Mouse (Mus musculus) embryonic facial prominence, embryonic 14.5 days (tissue): ENCODE results near the gene Rxrb. TPM values are rescaled to one million over a fixed set of nuclear protein-coding genes. Genes with fewer than 3 reads are reported as not detected.

Experiments used
- ATAC-seq: fragments of 200-750 bp; cut with Nextera tagmentation; 2 replicates; pipeline ENCODE4 v1.8.0; 2017; ENCODE audit warnings: low read depth, moderate number of reproducible peaks, moderate TSS enrichment
- DNase-seq: peaks from one replicate; pipeline ENCODE4 v3.0.0-alpha.2; 2015; ENCODE audit warnings: low spot score
- H3K27ac ChIP-seq: fragments of 300-500 bp; sonication (generic); replicated peaks from 2 replicates; pipeline ENCODE4 v1.5.1; 2014; ENCODE audit warnings: low read depth, mild to moderate bottlenecking, low read length, moderate library complexity
- H3K27me3 ChIP-seq: fragments of 300-500 bp; sonication (generic); replicated peaks from 2 replicates; pipeline ENCODE4 v1.6.1; 2014; ENCODE audit warnings: low read length; ENCODE audit not compliant: control insufficient read depth, insufficient read depth
- H3K36me3 ChIP-seq: fragments of 300-500 bp; sonication (generic); 2 replicates; pipeline ENCODE4 v1.6.1; 2014; ENCODE audit warnings: low read length, mixed read lengths; ENCODE audit not compliant: control insufficient read depth, insufficient read depth
- H3K4me1 ChIP-seq: fragments of 300-500 bp; sonication (generic); 2 replicates; pipeline ENCODE4 v1.6.1; 2014; ENCODE audit warnings: antibody characterized with exemption, low read length; ENCODE audit not compliant: control insufficient read depth, insufficient read depth
- H3K4me2 ChIP-seq: fragments of 300-500 bp; sonication (generic); 2 replicates; pipeline ENCODE4 v1.6.1; 2014; ENCODE audit warnings: low read depth, mild to moderate bottlenecking, low read length, moderate library complexity, mixed read lengths
- H3K4me3 ChIP-seq: fragments of 300-500 bp; sonication (generic); 2 replicates; pipeline ENCODE4 v1.5.1; 2014; ENCODE audit warnings: low read depth, mild to moderate bottlenecking, low read length
- H3K9ac ChIP-seq: fragments of 300-500 bp; sonication (generic); 2 replicates; pipeline ENCODE4 v1.6.1; 2014; ENCODE audit warnings: low read depth, mild to moderate bottlenecking, low read length, moderate library complexity, mixed read lengths
- H3K9me3 ChIP-seq: fragments of 300-500 bp; sonication (generic); 2 replicates; pipeline ENCODE4 v1.6.1; 2016; ENCODE audit warnings: low read length; ENCODE audit not compliant: control insufficient read depth
- WGBS: fragments of 180-500 bp; shearing (Covaris S2); extraction: QIAGEN DNeasy Blood & Tissue Kit; methylation state at CpG from one replicate; pipeline ENCODE4 v1.1.7; 2014; 5-methylcytosine and 5-hydroxymethylcytosine counted together
- polyA plus RNA-seq: library from polyadenylated mRNA; unstranded; fragments of >200 nt; fragmentation: Nextera tagmentation; extraction: Ambion mirVana; gene quantifications from 2 replicates; pipeline ENCODE4 v1.2.1, GENCODE M21; 2014

The Rxrb gene
- polyA plus RNA-seq, 1 experiment from 2014 or later, result 26.0 TPM

DNA sequence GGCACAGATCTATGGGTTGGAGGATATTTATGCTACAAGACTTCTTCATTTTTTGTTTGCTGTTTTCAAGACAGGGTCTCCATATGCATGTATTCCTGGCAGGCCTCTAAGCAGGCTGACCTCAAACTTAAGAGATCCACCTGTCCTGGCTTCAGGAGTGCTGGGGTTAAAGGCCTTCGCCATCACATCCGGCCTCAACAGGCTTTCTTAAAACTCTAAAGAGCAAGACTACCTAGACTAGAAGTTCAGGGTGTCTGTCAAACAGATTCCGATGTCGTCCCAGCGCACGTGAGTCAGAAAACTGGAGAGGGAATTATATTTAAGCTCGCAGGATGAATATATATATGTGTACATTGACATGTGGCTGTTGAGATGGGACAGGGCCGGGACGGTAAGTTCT is 7.9 kb upstream of the Rxrb start:
- Histone ChIP-seq H3K27ac (peak overlapping the region; percentile 91; the same call in 1 of the 2 replicates), H3K9me3 (0 out of 2 replicates have a peak, but pooled peaks cover 9% of the 10 kb centered on the region), H3K4me3 (peak overlapping the region; percentile 91), H3K36me3 (peaks cover 36% of the 10 kb centered on the region), H3K4me2 (peak overlapping the region; percentile 97), H3K9ac (peak overlapping the region; percentile 92), H3K4me1 (peaks cover 32% of the 10 kb centered on the region), H3K27me3 (no peaks in the 10 kb centered on the region)
- DNase-seq, result no peak
- WGBS, result 72% methylated on average over 9 of the region's 9 CpGs
- no peak for ATAC-seq

DNA sequence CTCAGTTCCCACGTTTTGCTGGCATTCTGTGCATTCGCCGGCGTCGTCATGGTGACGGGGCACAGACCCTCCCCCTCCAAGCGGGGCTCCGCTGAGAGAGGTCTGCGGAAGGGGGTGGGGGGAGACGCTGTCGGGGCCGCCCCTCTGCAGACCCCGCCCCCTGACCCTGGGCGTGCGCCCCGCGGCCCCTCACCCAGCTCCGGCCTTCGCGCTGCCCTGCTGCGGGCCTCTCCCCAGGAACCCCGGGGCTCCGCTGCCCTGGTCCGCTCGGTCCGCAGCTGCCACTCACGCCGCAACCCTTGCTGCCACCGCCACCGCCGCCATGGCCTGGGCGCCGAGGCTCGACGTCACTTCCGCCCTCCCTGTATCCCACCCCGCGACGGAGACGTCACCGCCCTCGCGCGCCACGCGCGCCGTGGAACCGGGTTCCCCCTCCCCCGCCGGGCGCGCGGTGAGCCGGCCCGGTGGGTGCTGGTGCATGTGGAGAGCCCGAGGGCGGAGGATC is 7.2 kb upstream of the Rxrb start, which contains the start of gene Ring1:
Ring1 (minus strand) TSS at position 364 of the 505 bp plus-strand sequence.
- ATAC-seq (peak; percentile 73), DNase-seq (peak; percentile 92)
- Histone ChIP-seq H3K4me2 (peak within 1 kb of the TSS; percentile 97), H3K4me1 (peaks cover 32% of the 10 kb centered on the region), H3K9me3 (0 out of 2 replicates have a peak, but pooled peaks cover 5% of the 10 kb centered on the region), H3K36me3 (peaks cover 43% of the 10 kb centered on the region), H3K4me3 (peak within 1 kb of the TSS; percentile 91), H3K27me3 (no peaks in the 10 kb centered on the region), H3K9ac (peak within 1 kb of the TSS; percentile 92), H3K27ac (peak within 1 kb of the TSS; percentile 91)
- 0% methylated on average over 10 of the region's 58 CpGs for WGBS

DNA sequence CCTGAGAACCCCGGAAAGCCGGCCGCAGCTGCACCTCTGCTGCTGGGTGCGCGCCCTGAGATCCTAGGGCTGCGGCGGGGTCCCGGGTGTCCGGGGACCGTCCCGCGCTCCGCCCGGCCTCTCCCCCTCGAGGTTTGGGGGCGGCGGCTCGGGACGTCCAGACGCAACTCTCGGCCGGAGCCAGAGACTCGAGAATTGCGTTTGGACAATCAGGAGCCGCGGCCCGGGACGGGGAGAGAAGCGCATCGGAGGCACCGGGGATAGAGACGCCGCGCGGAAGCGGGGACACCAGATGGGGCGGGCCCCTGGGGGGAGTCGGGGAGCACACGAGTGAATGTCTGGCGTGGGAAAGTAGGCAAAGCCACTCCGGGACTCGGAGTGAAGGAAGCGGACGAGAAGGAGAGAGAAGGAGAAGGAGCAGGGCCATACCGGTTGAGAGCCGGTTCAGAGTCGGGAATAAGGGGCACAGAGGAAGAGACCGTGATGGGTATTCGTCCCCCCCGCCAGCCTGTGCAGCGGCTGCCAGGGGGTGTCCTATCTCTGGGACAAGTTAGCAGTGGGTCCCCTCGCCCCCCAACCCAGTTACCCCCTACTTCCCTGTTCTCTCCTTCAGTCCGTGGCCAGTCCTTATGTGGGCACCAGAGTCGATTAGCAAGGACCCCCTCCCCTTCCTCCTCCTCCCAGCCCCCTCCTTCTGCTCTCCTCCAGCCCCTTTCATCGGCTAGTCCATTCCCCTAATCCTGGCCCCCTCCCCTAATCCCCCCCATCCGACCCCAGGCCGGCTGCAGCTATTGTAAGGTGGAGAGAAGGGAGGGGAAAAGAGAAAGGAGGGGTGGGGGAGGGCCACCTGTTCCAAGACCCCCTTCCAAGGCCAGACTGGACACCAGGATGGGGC is 6.5 kb upstream of the Rxrb start:
- H3K9ac ChIP-seq, result peak overlapping the region; percentile 92
- WGBS, result under 1% methylated on average over 47 of the region's 57 CpGs
- H3K27ac ChIP-seq, result peak overlapping the region; percentile 91
- H3K4me3 ChIP-seq, result peak overlapping the region; percentile 91
- DNase-seq (no peak), ATAC-seq (peak; percentile 0; the same call in 1 of the 2 replicates)
- H3K9me3 ChIP-seq, result no peaks in the 10 kb centered on the region
- H3K4me1 ChIP-seq, result peaks cover 39% of the 10 kb centered on the region
- peak overlapping the region; percentile 97 for H3K4me2 ChIP-seq
- H3K36me3 ChIP-seq, result peaks cover 50% of the 10 kb centered on the region
- H3K27me3 ChIP-seq, result no peaks in the 10 kb centered on the region

DNA sequence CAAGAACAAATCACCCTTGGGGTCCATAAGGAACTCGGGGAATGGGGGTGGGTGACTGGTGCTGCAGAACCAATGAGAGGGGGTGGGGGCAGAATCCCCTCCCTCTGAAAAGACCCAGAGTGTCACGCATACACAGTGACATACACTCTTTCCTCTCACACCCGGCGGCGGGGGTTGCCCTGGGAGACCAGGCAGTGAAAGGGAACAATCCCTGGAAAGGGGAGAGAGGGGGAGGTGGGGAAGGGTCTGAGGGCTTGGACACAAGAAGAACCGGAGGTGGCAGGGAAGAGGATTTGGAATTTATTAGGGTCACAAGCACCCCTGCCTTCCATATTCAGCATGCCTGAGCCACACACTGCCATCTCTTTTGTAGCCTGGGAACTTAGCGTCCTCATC is 5.9 kb upstream of the Rxrb start:
- H3K4me1 ChIP-seq, result peaks cover 42% of the 10 kb centered on the region
- H3K27me3 ChIP-seq, result no peaks in the 10 kb centered on the region
- H3K9me3 ChIP-seq, result no peaks in the 10 kb centered on the region
- ATAC-seq (no peak), DNase-seq (no peak)
- peak overlapping the region; percentile 91 for H3K4me3 ChIP-seq
- H3K27ac ChIP-seq, result no peak overlapping the region
- H3K9ac ChIP-seq, result peak overlapping the region; percentile 92
- peaks cover 46% of the 10 kb centered on the region for H3K36me3 ChIP-seq
- H3K4me2 ChIP-seq, result peak overlapping the region; percentile 97
- 6% methylated on average over 5 of the region's 7 CpGs for WGBS

DNA sequence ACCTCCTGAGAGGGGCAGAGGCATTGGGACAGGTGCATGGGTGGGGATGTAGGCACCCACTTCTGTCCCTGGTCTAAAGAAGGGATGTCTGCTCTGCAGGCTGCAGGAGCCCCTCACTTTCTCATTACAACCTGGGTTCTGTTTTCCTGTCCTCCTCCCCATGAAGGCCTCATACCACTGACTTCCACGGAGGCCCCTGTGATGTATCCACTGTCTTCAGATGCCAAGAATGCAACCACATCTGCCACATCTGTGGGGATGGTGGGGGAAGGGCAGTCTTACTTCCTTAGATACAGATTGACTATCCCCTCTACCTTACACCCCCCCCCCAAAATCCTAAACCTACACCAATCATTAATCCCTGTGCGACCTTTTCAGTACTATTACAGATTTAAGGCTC is 5.4 kb upstream of the Rxrb start:
- peaks cover 42% of the 10 kb centered on the region for H3K4me1 ChIP-seq
- no peaks in the 10 kb centered on the region for H3K9me3 ChIP-seq
- peak overlapping the region; percentile 91; the same call in 1 of the 2 replicates for H3K4me3 ChIP-seq
- H3K4me2 ChIP-seq, result peak overlapping the region; percentile 97
- H3K36me3 ChIP-seq, result peaks cover 42% of the 10 kb centered on the region
- H3K27me3 ChIP-seq, result no peaks in the 10 kb centered on the region
- H3K9ac ChIP-seq, result no peak overlapping the region
- ATAC-seq (no peak), DNase-seq (no peak)
- WGBS, result 29% methylated on average over 2 of the region's 2 CpGs
- H3K27ac ChIP-seq, result no peak overlapping the region

DNA sequence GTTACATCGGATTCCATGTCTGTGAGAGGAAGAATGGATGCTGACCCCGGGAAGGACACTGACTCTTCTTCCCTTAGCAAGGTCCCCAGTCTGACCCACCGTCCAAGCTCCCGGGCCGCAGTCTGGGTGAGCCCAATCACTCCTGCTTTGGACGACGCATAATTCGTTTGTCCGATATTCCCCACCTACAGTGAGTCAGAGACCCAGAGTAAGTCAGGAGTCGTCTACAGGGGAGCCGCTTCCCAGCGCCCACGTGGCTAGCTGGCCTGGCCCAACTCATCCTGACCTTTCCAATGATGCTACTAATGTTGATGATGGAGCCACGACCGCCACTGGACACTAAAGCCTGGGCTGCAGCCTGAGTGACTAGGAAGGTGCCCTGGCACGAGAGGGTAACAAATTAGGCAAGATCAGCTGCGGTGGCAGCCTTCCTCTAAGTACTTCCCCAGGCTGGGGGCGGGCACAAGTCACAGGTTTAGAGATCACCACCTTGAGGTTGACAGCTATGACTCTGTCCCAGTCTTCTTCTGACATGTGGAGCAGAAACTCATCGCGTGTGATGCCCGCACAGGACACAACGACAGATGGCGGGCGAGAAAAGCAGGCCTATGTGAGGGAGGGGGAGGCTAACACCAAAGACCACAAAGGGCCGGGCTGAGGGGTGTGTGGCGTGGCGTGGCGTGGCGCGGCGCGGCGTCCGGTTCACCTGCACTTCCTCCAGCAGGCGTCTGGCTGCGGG is 4.5 kb upstream of the Rxrb start:
- 14% methylated on average over 26 of the region's 36 CpGs for WGBS
- peak overlapping the region; percentile 69 for H3K27ac ChIP-seq
- DNase-seq (no peak), ATAC-seq (no peak)
- H3K27me3 ChIP-seq, result no peaks in the 10 kb centered on the region
- peaks cover 42% of the 10 kb centered on the region for H3K4me1 ChIP-seq
- H3K9me3 ChIP-seq, result no peaks in the 10 kb centered on the region
- H3K4me3 ChIP-seq, result peak overlapping the region; percentile 62
- H3K9ac ChIP-seq, result peak overlapping the region; percentile 68
- peaks cover 33% of the 10 kb centered on the region for H3K36me3 ChIP-seq
- peak overlapping the region; percentile 97 for H3K4me2 ChIP-seq

DNA sequence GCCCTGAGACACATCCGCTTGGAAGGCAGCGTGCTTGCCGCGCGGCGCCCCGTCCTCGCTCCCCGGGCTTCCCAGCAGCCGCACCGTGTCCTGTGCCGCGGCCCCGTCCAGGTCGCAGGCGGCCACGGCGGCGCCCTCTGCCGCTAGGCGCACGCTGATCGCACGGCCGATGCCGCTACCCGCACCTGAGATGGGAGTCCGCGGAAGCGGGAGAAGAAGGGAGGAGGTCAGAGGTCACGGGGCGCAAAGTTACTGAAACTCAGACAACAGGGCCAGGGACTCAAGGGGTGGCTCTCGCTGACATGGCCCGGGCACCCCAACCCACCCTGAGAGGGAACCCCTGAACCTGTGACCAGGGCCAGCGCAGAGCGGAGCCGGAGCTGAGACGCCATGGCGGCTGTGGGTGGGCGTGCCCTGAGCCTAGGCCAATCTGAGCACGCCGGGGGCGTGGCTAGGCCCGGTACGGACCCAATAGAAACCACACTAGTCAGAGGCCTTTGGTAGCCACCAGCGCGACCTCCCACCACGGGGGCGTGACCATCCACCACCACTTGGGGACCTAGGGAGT is 3.9 kb upstream of the Rxrb start, which contains the start of gene H2-Ke6:
H2-Ke6 (minus strand) TSS at position 405 of the 568 bp plus-strand sequence.
- DNase-seq, result peak; percentile 97
- Histone ChIP-seq H3K9ac (peak within 1 kb of the TSS; percentile 68), H3K36me3 (peaks cover 27% of the 10 kb centered on the region), H3K27ac (peak within 1 kb of the TSS; percentile 69), H3K4me2 (peak within 1 kb of the TSS; percentile 97), H3K27me3 (no peaks in the 10 kb centered on the region), H3K4me1 (peaks cover 44% of the 10 kb centered on the region), H3K4me3 (peak within 1 kb of the TSS; percentile 62), H3K9me3 (no peaks in the 10 kb centered on the region)
- peak; percentile 85 for ATAC-seq
- 0% methylated on average over 28 of the region's 49 CpGs for WGBS
